14 mouse cellular contexts compared by ENCODE assay signal in genomic region chr13:36088168-36088567, GRCm38 (mm10). TPM values are rescaled to one million over a fixed set of nuclear protein-coding genes. Genes with fewer than 3 reads are reported as not detected.
DNase-seq lines count a peak whose midpoint lies in the region; ATAC-seq and TF ChIP-seq lines count a peak whose summit lies in the region.
"Had no signal": no experiment of that assay in that cellular context is flagged by ENCODE, and none has a peak within 500 bp of the region (broad histone marks: within the 10 kb centered on the region; RNA-seq: fewer than 3 reads in every experiment).

No protein-coding gene starts in this region.

- no peak overlapping the region for H3K9ac ChIP-seq in MEL (ENCODE audit: control insufficient read depth, low read depth, low read length, poor library complexity, severe bottlenecking)
- H3K9ac ChIP-seq: heart, embryonic 12.5 days; kidney, embryonic 15.5 days had no signal

- H3K36me3 ChIP-seq in MEL (ENCODE audit: control insufficient read depth in 1 of 2, insufficient read depth in 2 of 2, low read length in 2 of 2), result peaks cover 0 to 30% of the 10 kb centered on the region in 2 experiments
- H3K36me3 ChIP-seq: heart, embryonic 12.5 days had no signal

- peaks cover 15 to 21% of the 10 kb centered on the region in 2 experiments for H3K4me1 ChIP-seq in MEL (ENCODE audit: control insufficient read depth in 1 of 2, insufficient read depth in 2 of 2, low read length in 2 of 2)

- peak; percentile 76 to 79 for TF ChIP-seq EP300 in MEL (IDR thresholded peaks at IDR 0.05; ENCODE audit: low read depth in 1 of 2, low read length in 2 of 2)

- DNase-seq in spleen, adult 18-20 months, result peak; percentile 7 to 17
- no peak for DNase-seq in spleen, postnatal 4 days (ENCODE audit: low spot score in 2 of 2)
- peak; percentile 44 for DNase-seq in MEL (ENCODE audit: low read depth, low spot score)
- DNase-seq in adrenal gland, postnatal 10 days, result no peak
- DNase-seq in testis, postnatal 10 days (ENCODE audit: low spot score), result no peak
- no peak for DNase-seq in embryo, embryonic 9.5 days (ENCODE audit: extremely low spot score)
- DNase-seq: cerebellum, adult 9-10 months; gastrocnemius, postnatal 36 days; midbrain, embryonic 14.5 days had no signal

- no peak overlapping the region for H3K4me3 ChIP-seq in MEL (ENCODE audit: control insufficient read depth in 1 of 2, insufficient read depth in 1 of 2, low read depth in 2 of 2, low read length in 2 of 2)
- H3K4me3 ChIP-seq: heart, embryonic 12.5 days; kidney, embryonic 15.5 days had no signal

- H3K27ac ChIP-seq in MEL (ENCODE audit: control insufficient read depth, low read depth, low read length), result 0 out of 2 replicates have a peak overlapping the region, but pooled peaks have one; percentile 3
- H3K27ac ChIP-seq: kidney, embryonic 15.5 days; macrophage had no signal

- peak; percentile 94 for ATAC-seq in inflammation-experienced regulatory T-cells, adult 6 months
- ATAC-seq: hindbrain, embryonic 16.5 days had no signal

- TF ChIP-seq POLR2A in MEL (IDR thresholded peaks at IDR 0.05; ENCODE audit: control insufficient read depth in 1 of 2, insufficient read depth in 1 of 2, low read depth in 1 of 2, low read length in 2 of 2, poor library complexity in 1 of 2), result no peak

- TF ChIP-seq RAD21 in MEL (IDR thresholded peaks at IDR 0.05; ENCODE audit: low read depth, low read length), result no peak

- no peak for TF ChIP-seq CTCF in MEL (IDR thresholded peaks at IDR 0.05 in 2 of 3, conservative IDR thresholded peaks at IDR 0.05 in 1 of 3; ENCODE audit: control insufficient read depth in 1 of 3, insufficient read depth in 1 of 3, low read depth in 2 of 3, low read length in 3 of 3, poor library complexity in 1 of 3, severe bottlenecking in 1 of 3)

- no peaks in the 10 kb centered on the region for H3K9me3 ChIP-seq in MEL (replicated peaks; ENCODE audit: insufficient read depth, low read length)
- H3K9me3 ChIP-seq: heart, embryonic 12.5 days; kidney, embryonic 15.5 days had no signal

- H3K79me2 ChIP-seq in MEL (ENCODE audit: control insufficient read depth, insufficient read depth, low read length, poor library complexity), result no peaks in the 10 kb centered on the region

- no peaks in the 10 kb centered on the region for H3K27me3 ChIP-seq in MEL (ENCODE audit: control insufficient read depth in 1 of 2, insufficient read depth in 2 of 2, low read length in 2 of 2)
- H3K27me3 ChIP-seq: heart, embryonic 12.5 days; kidney, embryonic 15.5 days had no signal

TF ChIP-seq in MEL, 35 proteins besides CTCF, POLR2A, EP300 and RAD21:
- TF ChIP-seq ELF1 (IDR thresholded peaks at IDR 0.05; ENCODE audit: low read depth, low read length) (0 out of 2 replicates have a peak, but pooled peaks have one; percentile 14), ZNF384 (IDR thresholded peaks at IDR 0.05; ENCODE audit: low read depth, low read length) (no peak), RCOR1 (IDR thresholded peaks at IDR 0.05; ENCODE audit: low read depth, low read length) (peak; percentile 79), POLR2AphosphoS5 (IDR thresholded peaks at IDR 0.05; ENCODE audit: borderline replicate concordance, low read depth, low read length) (no peak), MAZ (IDR thresholded peaks at IDR 0.05; ENCODE audit: low read depth, low read length) (no peak), USF2 (IDR thresholded peaks at IDR 0.05; ENCODE audit: borderline replicate concordance in 1 of 2, insufficient read depth in 1 of 2, low read depth in 1 of 2, low read length in 2 of 2) (no peak), ETS1 (IDR thresholded peaks at IDR 0.05; ENCODE audit: low read depth, low read length) (peak; percentile 68; the same call in 1 of the 2 replicates), SIN3A (IDR thresholded peaks at IDR 0.05; ENCODE audit: low read length) (no peak), HCFC1 (IDR thresholded peaks at IDR 0.05; ENCODE audit: low read depth, low read length) (no peak), UBTF (IDR thresholded peaks at IDR 0.05; ENCODE audit: borderline replicate concordance, insufficient read depth, low read depth, low read length) (no peak), ZC3H11A (IDR thresholded peaks at IDR 0.05; ENCODE audit: low read depth, low read length) (no peak), CHD1 (IDR thresholded peaks at IDR 0.05; ENCODE audit: low read depth, low read length) (no peak), NELFE (IDR thresholded peaks at IDR 0.05; ENCODE audit: low read depth, low read length) (no peak), MYC (IDR thresholded peaks at IDR 0.05; ENCODE audit: low read depth, low read length) (no peak), NRF1 (IDR thresholded peaks at IDR 0.05; ENCODE audit: insufficient read depth, low read depth, low read length, poor library complexity, severe bottlenecking) (no peak), TBP (IDR thresholded peaks at IDR 0.05; ENCODE audit: low read depth, low read length) (no peak), MXI1 (IDR thresholded peaks at IDR 0.05; ENCODE audit: low read depth, low read length) (0 out of 2 replicates have a peak, but pooled peaks have one; percentile 32), USF1 (IDR thresholded peaks at IDR 0.05; ENCODE audit: low read depth, low read length) (no peak), TCF12 (IDR thresholded peaks at IDR 0.05; ENCODE audit: low read depth, low read length) (peak; percentile 81), MYB (IDR thresholded peaks at IDR 0.05; ENCODE audit: low read depth, low read length) (no peak), ZKSCAN1 (IDR thresholded peaks at IDR 0.05; ENCODE audit: low read depth, low read length) (no peak), GABPA (IDR thresholded peaks at IDR 0.05; ENCODE audit: low read depth, low read length) (no peak), KAT2A (conservative IDR thresholded peaks at IDR 0.05; ENCODE audit: low read depth, low read length) (no peak), JUND (IDR thresholded peaks at IDR 0.05; ENCODE audit: low read depth, low read length) (no peak), ZMIZ1 (IDR thresholded peaks at IDR 0.05; ENCODE audit: low read depth, low read length) (no peak), MAFK (IDR thresholded peaks at IDR 0.05; ENCODE audit: borderline replicate concordance, low read depth, low read length) (no peak), POLR2AphosphoS2 (IDR thresholded peaks at IDR 0.05; ENCODE audit: low read length) (no peak), MEF2A (IDR thresholded peaks at IDR 0.05; ENCODE audit: extremely low read depth, insufficient replicate concordance, low read depth, low read length, poor library complexity, severe bottlenecking) (no peak), BHLHE40 (IDR thresholded peaks at IDR 0.05; ENCODE audit: borderline replicate concordance, low read depth, low read length) (no peak), TAL1 (IDR thresholded peaks at IDR 0.05; ENCODE audit: low read length) (peak; percentile 47), GATA1 (IDR thresholded peaks at IDR 0.05; ENCODE audit: low read depth, low read length) (peak; percentile 70), SMC3 (IDR thresholded peaks at IDR 0.05; ENCODE audit: low read depth, low read length) (no peak), E2F4 (IDR thresholded peaks at IDR 0.05; ENCODE audit: borderline replicate concordance, low read depth, low read length) (no peak)
TF ChIP-seq in MEL: peak in this region for 7.

RNA-seq across cellular contexts. Expression of gene Fars2, which starts 29.0 kb away (rescaled TPM):
- total RNA-seq in MEL (2012; rRNA removed), result 29.4 and 32.6 TPM in 2 replicates
- 10 to 100 TPM in 1 of 2 experiments, not detected in 1; 39.2 TPM for polyA plus RNA-seq in MEL (2012; ENCODE audit: insufficient read depth in 1 of 2, insufficient read length in 2 of 2, low read depth in 1 of 2, low replicate concordance in 2 of 2, missing spikeins in 1 of 2)
- 10 to 100 TPM; 23.4 to 41.3 (median 30.9) TPM for polyA plus RNA-seq in inflammation-experienced regulatory T-cells, adult 6 months (2017; shearing (Covaris generic))
- total RNA-seq in adrenal gland, postnatal 10 days (2021), result 10 to 100 TPM; 86.3 to 88.6 TPM

RNA-seq across cellular contexts. Expression of gene Lyrm4, which starts 29.2 kb away (rescaled TPM):
- total RNA-seq in MEL (2012; rRNA removed), result 19.7 and 22.6 TPM in 2 replicates
- 10 to 100 TPM in 1 of 2 experiments, not detected in 1; 25.4 TPM for polyA plus RNA-seq in MEL (2012; ENCODE audit: insufficient read depth in 1 of 2, insufficient read length in 2 of 2, low read depth in 1 of 2, low replicate concordance in 2 of 2, missing spikeins in 1 of 2)
- polyA plus RNA-seq in inflammation-experienced regulatory T-cells, adult 6 months (2017; shearing (Covaris generic)), result 10 to 100 TPM; 23.0 to 46.0 (median 23.9) TPM
- 10 to 100 TPM; 14.1 to 15.2 TPM for total RNA-seq in adrenal gland, postnatal 10 days (2021)

Comparison
In these comparisons a context has a peak if more than half of its experiments do, and no peak if none do; other contexts are left out.
1. DNase-seq: peak in spleen, adult 18-20 months (2 of 2) and MEL (single experiment); none in spleen, postnatal 4 days (0 of 2), adrenal gland, postnatal 10 days (single experiment), testis, postnatal 10 days (single experiment) and embryo, embryonic 9.5 days (single experiment).